17 mouse cellular contexts compared by ENCODE assay signal in the genomic region with DNA sequence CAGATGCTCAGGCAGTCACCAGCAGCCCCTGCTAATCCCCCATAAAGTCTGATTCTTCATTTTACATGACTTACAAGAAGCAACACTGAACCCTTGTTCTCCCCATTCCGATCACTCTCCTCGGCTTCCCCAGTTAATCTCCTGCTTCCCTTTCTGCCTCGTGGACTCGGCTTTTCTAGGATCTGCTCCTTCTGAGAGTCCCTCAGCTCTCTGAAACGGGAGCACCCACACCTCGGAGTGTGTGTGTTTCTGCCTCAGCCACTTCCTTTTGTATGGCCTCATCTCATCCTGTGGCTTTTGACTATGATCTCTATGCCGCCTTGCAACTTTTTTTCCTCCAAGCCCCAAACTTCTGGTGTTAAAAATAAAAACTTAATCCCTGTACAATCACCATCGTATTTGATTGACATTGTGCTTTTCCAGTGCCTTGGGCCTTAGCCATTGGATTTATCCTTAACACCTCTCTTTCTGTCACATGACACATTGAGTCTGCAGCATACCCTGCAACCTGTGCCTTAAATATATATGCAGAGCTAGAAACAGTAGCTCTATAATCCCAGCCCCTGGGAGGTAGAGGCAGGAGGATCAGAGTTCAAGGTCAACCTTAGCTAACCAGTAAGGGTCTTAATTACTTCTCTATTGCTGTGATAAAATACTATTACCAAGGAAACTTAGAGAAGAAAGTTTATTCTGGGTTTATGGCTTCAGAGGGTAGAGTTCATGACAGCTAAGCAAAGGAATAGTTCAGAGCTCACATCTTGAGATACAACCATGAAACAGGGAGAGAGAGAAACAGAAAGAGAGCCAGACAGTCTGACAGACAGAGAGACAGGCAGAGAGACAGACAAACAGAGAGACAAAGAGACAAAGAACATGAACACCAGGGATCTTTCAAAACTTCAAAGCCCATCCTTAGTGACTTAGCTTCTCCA. TPM values are rescaled to one million over a fixed set of nuclear protein-coding genes. Genes with fewer than 3 reads are reported as not detected.
DNase-seq lines count a peak whose midpoint lies in the region; ATAC-seq and TF ChIP-seq lines count a peak whose summit lies in the region.
"Had no signal": no experiment of that assay in that cellular context is flagged by ENCODE, and none has a peak within 500 bp of the region (broad histone marks: within the 10 kb centered on the region; RNA-seq: fewer than 3 reads in every experiment).

No protein-coding gene starts in this region.

- peak; percentile 62 for ATAC-seq in activated CD4-positive, CD25-positive, alpha-beta regulatory T cell, adult 4 months
- ATAC-seq in intestine, postnatal 0 days: peak; percentile 36; the same call in 1 of the 2 replicates
- ATAC-seq: forebrain, embryonic 13.5 days had no signal

- WGBS in intestine, postnatal 0 days: 58% methylated on average over 8 of the region's 8 CpGs

- no peak overlapping the region for H3K4me2 ChIP-seq in intestine, postnatal 0 days (replicated peaks; ENCODE audit: low read depth)
- H3K4me2 ChIP-seq: forebrain, embryonic 13.5 days; heart, embryonic 13.5 days; hindbrain, embryonic 13.5 days; limb, embryonic 13.5 days; neural tube, embryonic 13.5 days had no signal

- DNase-seq in 416B (ENCODE audit: low read depth): peak; percentile 74
- peak; percentile 60 for DNase-seq in thymus, postnatal 0 days (ENCODE audit: low spot score)
- no peak for DNase-seq in urinary bladder, postnatal 10 days (ENCODE audit: low spot score)
- DNase-seq in right cerebral cortex, postnatal 25 days: no peak
- DNase-seq in spleen, adult 12 weeks (ENCODE audit: low spot score): no peak
- no peak for DNase-seq in gastrocnemius, adult 8-10 months (ENCODE audit: low spot score in 2 of 2)
- DNase-seq: cerebellum, postnatal 10 days; kidney, adult 18-20 months; kidney, postnatal 10 days had no signal

- no peaks in the 10 kb centered on the region for H3K4me1 ChIP-seq in intestine, postnatal 0 days (replicated peaks; ENCODE audit: control insufficient read depth, insufficient read depth, low read length)
- H3K4me1 ChIP-seq: forebrain, embryonic 13.5 days; heart, embryonic 13.5 days; hindbrain, embryonic 13.5 days; limb, embryonic 13.5 days; neural tube, embryonic 13.5 days had no signal

- H3K36me3 ChIP-seq in intestine, postnatal 0 days (ENCODE audit: control insufficient read depth, insufficient read depth): no peaks in the 10 kb centered on the region
- H3K36me3 ChIP-seq: heart, embryonic 13.5 days; hindbrain, embryonic 13.5 days; limb, embryonic 13.5 days; neural tube, embryonic 13.5 days had no signal

- no peaks in the 10 kb centered on the region for H3K9me3 ChIP-seq in intestine, postnatal 0 days (ENCODE audit: control insufficient read depth)
- H3K9me3 ChIP-seq: forebrain, embryonic 13.5 days; heart, embryonic 13.5 days; hindbrain, embryonic 13.5 days; limb, embryonic 13.5 days; neural tube, embryonic 13.5 days had no signal

- no peak overlapping the region for H3K9ac ChIP-seq in intestine, postnatal 0 days (ENCODE audit: low read depth, low read length)
- H3K9ac ChIP-seq: forebrain, embryonic 13.5 days; heart, embryonic 13.5 days; hindbrain, embryonic 13.5 days; limb, embryonic 13.5 days; liver, embryonic 14.5 days; neural tube, embryonic 13.5 days had no signal

- H3K4me3 ChIP-seq in intestine, postnatal 0 days (ENCODE audit: low read depth, low read length): no peak overlapping the region
- H3K4me3 ChIP-seq: forebrain, embryonic 13.5 days; heart, embryonic 13.5 days; hindbrain, embryonic 13.5 days; limb, embryonic 13.5 days; neural tube, embryonic 13.5 days had no signal

- no peaks in the 10 kb centered on the region for H3K27me3 ChIP-seq in intestine, postnatal 0 days (replicated peaks; ENCODE audit: control insufficient read depth, insufficient read depth, low read length)
- H3K27me3 ChIP-seq: forebrain, embryonic 13.5 days; heart, embryonic 13.5 days; hindbrain, embryonic 13.5 days; limb, embryonic 13.5 days; neural tube, embryonic 13.5 days had no signal

- no peak for TF ChIP-seq CTCF in intestine, postnatal 0 days (IDR thresholded peaks at IDR 0.05; ENCODE audit: low read depth)

- H3K27ac ChIP-seq in intestine, postnatal 0 days (ENCODE audit: low read depth, low read length): no peak overlapping the region
- H3K27ac ChIP-seq: forebrain, embryonic 13.5 days; heart, embryonic 13.5 days; hindbrain, embryonic 13.5 days; limb, embryonic 13.5 days; liver, embryonic 14.5 days; neural tube, embryonic 13.5 days had no signal

RNA-seq across cellular contexts. Expression of a gene that starts 16.5 kb away (rescaled TPM):
- 10 to 100 TPM; 12.0 to 12.1 TPM for polyA plus RNA-seq in activated CD4-positive, CD25-positive, alpha-beta regulatory T cell, adult 4 months (2017; shearing (Covaris generic))
- 6.5 and 6.6 TPM in 2 replicates for polyA plus RNA-seq in intestine, postnatal 0 days (2015; fragmentation: Nextera tagmentation; extraction: Ambion mirVana)
- polyA plus RNA-seq in thymus, postnatal 0 days (2015; fragmentation: Nextera tagmentation; extraction: Ambion mirVana): 7.7 and 7.8 TPM in 2 replicates
- total RNA-seq in gastrocnemius, adult 8-10 months (2022): 10 to 100 TPM; 14.2 to 23.0 (median 17.6) TPM

Comparison
In these comparisons a context has a peak if more than half of its experiments do, and no peak if none do; other contexts are left out.
1. DNase-seq: peak in 416B (single experiment) and thymus, postnatal 0 days (single experiment); none in urinary bladder, postnatal 10 days (single experiment), right cerebral cortex, postnatal 25 days (single experiment), spleen, adult 12 weeks (single experiment) and gastrocnemius, adult 8-10 months (0 of 2).